Comparison of ENCODE assay signal across 24 mouse cellular contexts in the genomic region with DNA sequence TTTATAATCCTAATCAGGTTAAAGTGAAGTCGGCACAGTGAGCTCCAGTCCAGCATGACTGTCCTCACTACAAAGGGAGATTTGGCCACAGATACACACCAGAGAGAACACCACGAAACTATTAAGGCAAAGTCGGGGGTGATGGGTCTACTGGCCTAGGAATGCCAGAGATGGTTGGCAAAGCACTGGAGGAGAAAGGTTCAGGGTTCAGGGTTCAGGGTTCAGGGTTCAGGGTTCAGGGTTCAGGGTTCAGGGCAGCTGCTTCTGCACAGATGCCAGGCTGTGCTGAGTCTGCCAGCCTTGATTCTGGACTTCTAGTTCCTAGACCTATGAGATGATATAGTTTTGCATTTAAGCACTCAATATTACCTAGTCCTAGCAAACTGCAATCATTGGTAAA.
"Had no signal": no experiment of that assay in that cellular context is flagged by ENCODE, and none has a peak within 500 bp of the region (broad histone marks: within the 10 kb centered on the region; RNA-seq: fewer than 3 reads in every experiment).

No protein-coding gene starts in this region.

- H3K27me3 ChIP-seq: hindbrain, embryonic 12.5 days; intestine, embryonic 15.5 days; liver, embryonic 13.5 days; liver, embryonic 15.5 days had no signal

- H3K4me3 ChIP-seq: gastrocnemius, adult 2 months; heart, adult 2 months; hindbrain, embryonic 10.5 days; hindbrain, embryonic 12.5 days; intestine, embryonic 15.5 days; layer of hippocampus, adult 2 months; left cerebral cortex, adult 2 months; limb, embryonic 10.5 days; limb, embryonic 12.5 days; liver, embryonic 13.5 days; liver, embryonic 15.5 days had no signal

- H3K9ac ChIP-seq: hindbrain, embryonic 12.5 days; hindbrain, embryonic 14.5 days; intestine, embryonic 15.5 days; limb, embryonic 12.5 days; liver, embryonic 13.5 days; liver, embryonic 15.5 days had no signal

- ATAC-seq: forebrain, embryonic 16.5 days; hindbrain, embryonic 16.5 days; inflammation-experienced regulatory T-cells, adult 6 months; intestine, embryonic 15.5 days; intestine, postnatal 0 days had no signal

- H3K4me1 ChIP-seq: hindbrain, embryonic 10.5 days; intestine, embryonic 15.5 days; limb, embryonic 10.5 days; limb, embryonic 12.5 days had no signal

- DNase-seq: gastrocnemius, adult 2 months; gastrocnemius, postnatal 10 days; gastrocnemius, postnatal 25 days; heart, adult 2 months; heart, postnatal 10 days; heart, postnatal 4 days; kidney, postnatal 10 days; liver; liver, embryonic 13.5 days had no signal

- H3K9me3 ChIP-seq: hindbrain, embryonic 10.5 days; hindbrain, embryonic 12.5 days; intestine, embryonic 15.5 days; limb, embryonic 10.5 days; limb, embryonic 12.5 days; liver, embryonic 13.5 days; liver, embryonic 15.5 days had no signal

- H3K36me3 ChIP-seq: hindbrain, embryonic 10.5 days; hindbrain, embryonic 12.5 days; intestine, embryonic 15.5 days; limb, embryonic 10.5 days; limb, embryonic 12.5 days; liver, embryonic 13.5 days; liver, embryonic 15.5 days had no signal

- H3K4me2 ChIP-seq: heart, embryonic 11.5 days; hindbrain, embryonic 12.5 days; hindbrain, embryonic 14.5 days; intestine, embryonic 15.5 days; limb, embryonic 12.5 days; liver, embryonic 11.5 days; liver, embryonic 13.5 days; liver, embryonic 15.5 days had no signal

- H3K27ac ChIP-seq: gastrocnemius, adult 2 months; heart, adult 2 months; hindbrain, embryonic 10.5 days; hindbrain, embryonic 12.5 days; hindbrain, embryonic 14.5 days; intestine, embryonic 15.5 days; layer of hippocampus, adult 2 months; left cerebral cortex, adult 2 months; limb, embryonic 10.5 days; limb, embryonic 12.5 days; liver, embryonic 13.5 days; liver, embryonic 15.5 days had no signal
